Mouse (Mus musculus) intestine, embryonic 16.5 days (tissue): Measurements from ENCODE around the gene Rmdn2. TPM values are rescaled to one million over a fixed set of nuclear protein-coding genes. Genes with fewer than 3 reads are reported as not detected.

Experiments used
- ATAC-seq: fragments of 200-750 bp; cut with Nextera tagmentation; 2 replicates; pipeline ENCODE4 v1.8.0; 2017; ENCODE audit warnings: moderate TSS enrichment, moderate library complexity
- H3K27ac ChIP-seq: fragments of 300-500 bp; sonication (generic); 2 replicates; pipeline ENCODE4 v1.5.1; 2014; ENCODE audit warnings: mild to moderate bottlenecking, low read length
- H3K27me3 ChIP-seq: fragments of 300-500 bp; sonication (generic); replicated peaks from 2 replicates; pipeline ENCODE4 v1.6.1; 2014; ENCODE audit warnings: low read length, control low read depth, mixed read lengths; ENCODE audit not compliant: control insufficient read depth, insufficient read depth
- H3K36me3 ChIP-seq: fragments of 300-500 bp; sonication (generic); 2 replicates; pipeline ENCODE4 v1.6.1; 2014; ENCODE audit warnings: low read length, control low read depth; ENCODE audit not compliant: control insufficient read depth, insufficient read depth
- H3K4me1 ChIP-seq: fragments of 300-500 bp; sonication (generic); 2 replicates; pipeline ENCODE4 v1.6.1; 2014; ENCODE audit warnings: low read length, control low read depth, mixed read lengths; ENCODE audit not compliant: control insufficient read depth, insufficient read depth
- H3K4me2 ChIP-seq: fragments of 300-500 bp; sonication (generic); 2 replicates; pipeline ENCODE4 v1.6.1; 2014; ENCODE audit warnings: low read depth, low read length, control low read depth
- H3K4me3 ChIP-seq: fragments of 300-500 bp; sonication (generic); 2 replicates; pipeline ENCODE4 v1.5.1; 2014; ENCODE audit warnings: mild to moderate bottlenecking, low read length
- H3K9ac ChIP-seq: fragments of 300-500 bp; sonication (generic); 2 replicates; pipeline ENCODE4 v1.6.1; 2014; ENCODE audit warnings: low read depth, low read length
- H3K9me3 ChIP-seq: fragments of 300-500 bp; sonication (generic); 2 replicates; pipeline ENCODE4 v1.6.1; 2016; ENCODE audit warnings: low read length, control low read depth; ENCODE audit not compliant: control insufficient read depth
- WGBS: fragments of 180-500 bp; shearing (Covaris S2); extraction: QIAGEN DNeasy Blood & Tissue Kit; methylation state at CpG from one replicate; pipeline ENCODE4 v1.1.7; 2014; 5-methylcytosine and 5-hydroxymethylcytosine counted together
- polyA plus RNA-seq: library from polyadenylated mRNA; unstranded; fragments of >200 nt; fragmentation: Nextera tagmentation; extraction: Ambion mirVana; gene quantifications from 2 replicates; pipeline ENCODE4 v1.2.1, GENCODE M21; 2015

The Rmdn2 gene
- polyA plus RNA-seq, 1 experiment from 2014 or later = 8.6 TPM

GRCm38 (mm10) chr17:79626241-79626816 lies 14.7 kb downstream of the Rmdn2 start:
- WGBS = 80% methylated on average over 12 of the region's 12 CpGs

DNA sequence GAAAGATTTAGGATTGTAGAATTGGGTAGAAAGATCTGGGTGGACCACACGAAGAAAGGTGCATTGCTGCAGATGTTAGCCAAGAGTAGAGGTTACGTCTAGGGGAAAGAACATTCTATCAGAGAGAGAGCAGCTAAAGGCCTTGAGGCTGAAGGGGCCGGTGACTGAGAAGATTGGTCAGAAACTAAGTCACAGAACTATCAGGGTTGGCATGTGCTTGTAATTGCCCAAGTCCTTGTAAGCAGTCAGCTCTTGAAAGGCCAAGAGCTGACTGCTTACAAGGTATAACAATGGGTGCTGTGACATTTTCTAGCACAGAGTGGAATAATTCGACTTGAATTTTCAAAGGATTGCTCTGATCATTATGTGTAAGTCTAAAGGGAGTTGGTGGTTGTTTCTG lies 38.2 kb downstream of the Rmdn2 start:
- no peak for ATAC-seq
- Histone ChIP-seq H3K4me2 (no peak overlapping the region), H3K4me1 (no peaks in the 10 kb centered on the region), H3K36me3 (no peaks in the 10 kb centered on the region), H3K4me3 (no peak overlapping the region), H3K27ac (no peak overlapping the region), H3K9ac (no peak overlapping the region), H3K9me3 (no peaks in the 10 kb centered on the region), H3K27me3 (no peaks in the 10 kb centered on the region)
- 88% methylated on average over 4 of the region's 4 CpGs for WGBS

More at GRCm38 (mm10) chr17:79626241-79626816, 14.7 kb downstream of the Rmdn2 start:
- Histone ChIP-seq H3K4me3 (no peak overlapping the region), H3K36me3 (no peaks in the 10 kb centered on the region), H3K9me3 (no peaks in the 10 kb centered on the region), H3K27me3 (no peaks in the 10 kb centered on the region), H3K27ac (no peak overlapping the region), H3K4me2 (no peak overlapping the region), H3K4me1 (no peaks in the 10 kb centered on the region), H3K9ac (no peak overlapping the region)
- no peak for ATAC-seq

- Histone ChIP-seq H3K27me3 (no peaks in the 10 kb centered on the region), H3K4me1 (no peaks in the 10 kb centered on the region), H3K36me3 (no peaks in the 10 kb centered on the region), H3K9ac (no peak overlapping the region), H3K27ac (no peak overlapping the region), H3K9me3 (no peaks in the 10 kb centered on the region), H3K4me2 (no peak overlapping the region), H3K4me3 (no peak overlapping the region)
- no peak for ATAC-seq
- 95% methylated on average over 5 of the region's 5 CpGs for WGBS
Observed at GRCm38 (mm10) chr17:79650297-79650696, 38.6 kb downstream of the Rmdn2 start.

- no peaks in the 10 kb centered on the region for H3K4me1 ChIP-seq
- H3K4me3 ChIP-seq = no peak overlapping the region
- H3K9me3 ChIP-seq = no peaks in the 10 kb centered on the region
- H3K27ac ChIP-seq = no peak overlapping the region
- ATAC-seq = no peak
- WGBS = 57% methylated on average over 1 of the region's 1 CpGs
- H3K4me2 ChIP-seq = no peak overlapping the region
- no peaks in the 10 kb centered on the region for H3K27me3 ChIP-seq
- no peaks in the 10 kb centered on the region for H3K36me3 ChIP-seq
- no peak overlapping the region for H3K9ac ChIP-seq
Observed at GRCm38 (mm10) chr17:79653171-79653570, 41.5 kb downstream of the Rmdn2 start.

- no peak for ATAC-seq
- H3K9ac ChIP-seq = no peak overlapping the region
- H3K4me2 ChIP-seq = no peak overlapping the region
- H3K27me3 ChIP-seq = no peaks in the 10 kb centered on the region
- no peak overlapping the region for H3K4me3 ChIP-seq
- no peak overlapping the region for H3K27ac ChIP-seq
- 72% methylated on average over 3 of the region's 3 CpGs for WGBS
- no peaks in the 10 kb centered on the region for H3K9me3 ChIP-seq
- H3K36me3 ChIP-seq = no peaks in the 10 kb centered on the region
- no peaks in the 10 kb centered on the region for H3K4me1 ChIP-seq
Observed at GRCm38 (mm10) chr17:79654187-79654586, 42.5 kb downstream of the Rmdn2 start.

DNA sequence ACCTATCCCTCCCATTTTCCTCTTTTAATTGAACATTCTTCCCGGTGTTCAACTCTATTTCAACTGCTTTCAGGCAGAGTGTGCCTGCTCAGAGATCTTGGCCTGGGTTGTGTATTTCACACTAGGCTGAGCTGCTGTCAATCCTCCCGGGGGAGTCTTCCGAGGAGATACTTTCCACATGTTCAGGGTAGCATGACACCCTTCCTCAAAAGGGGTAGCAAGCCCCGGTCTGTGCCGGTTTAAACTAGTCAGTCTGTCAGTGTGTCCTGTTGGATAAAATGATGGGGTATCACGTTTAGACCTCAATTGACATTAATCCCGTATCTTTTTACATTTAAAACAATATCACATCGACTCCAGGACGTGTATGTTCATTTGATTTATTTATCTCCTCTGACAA lies 46.1 kb downstream of the Rmdn2 start:
- Histone ChIP-seq H3K27ac (no peak overlapping the region), H3K4me1 (no peaks in the 10 kb centered on the region), H3K4me2 (no peak overlapping the region), H3K9ac (no peak overlapping the region), H3K9me3 (no peaks in the 10 kb centered on the region), H3K27me3 (no peaks in the 10 kb centered on the region), H3K4me3 (no peak overlapping the region), H3K36me3 (no peaks in the 10 kb centered on the region)
- no peak for ATAC-seq
- WGBS = 69% methylated on average over 9 of the region's 9 CpGs

- no peaks in the 10 kb centered on the region for H3K36me3 ChIP-seq
- H3K4me1 ChIP-seq = no peaks in the 10 kb centered on the region
- H3K4me2 ChIP-seq = no peak overlapping the region
- no peaks in the 10 kb centered on the region for H3K27me3 ChIP-seq
- H3K9me3 ChIP-seq = no peaks in the 10 kb centered on the region
- ATAC-seq = peak; percentile 72; the same call in 1 of the 2 replicates
- H3K27ac ChIP-seq = no peak overlapping the region
- no peak overlapping the region for H3K9ac ChIP-seq
- no peak overlapping the region for H3K4me3 ChIP-seq
- WGBS = 52% methylated on average over 3 of the region's 3 CpGs
Observed at GRCm38 (mm10) chr17:79658452-79658851, 46.8 kb downstream of the Rmdn2 start.

DNA sequence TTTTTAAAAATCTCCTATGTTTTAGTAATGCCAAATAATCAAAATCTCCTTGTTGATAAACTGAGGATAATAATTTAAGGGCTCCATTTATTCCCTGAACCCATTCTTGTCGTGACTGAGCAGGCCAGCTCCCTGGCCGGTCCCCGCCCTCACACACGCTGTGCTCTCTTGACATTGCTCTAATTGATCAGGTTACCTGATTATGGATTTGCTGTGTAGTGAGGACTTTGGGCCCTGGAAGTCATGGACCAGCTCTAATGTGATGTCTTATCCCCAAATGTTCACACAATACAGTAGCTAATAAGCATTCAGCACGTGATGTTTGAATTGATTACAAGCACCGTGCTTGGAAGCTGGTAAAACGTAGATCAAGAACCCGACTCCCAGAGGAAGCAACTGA lies 47.2 kb downstream of the Rmdn2 start:
- no peaks in the 10 kb centered on the region for H3K36me3 ChIP-seq
- H3K27me3 ChIP-seq = no peaks in the 10 kb centered on the region
- no peak for ATAC-seq
- H3K4me1 ChIP-seq = no peaks in the 10 kb centered on the region
- H3K4me2 ChIP-seq = no peak overlapping the region
- H3K9ac ChIP-seq = no peak overlapping the region
- H3K9me3 ChIP-seq = no peaks in the 10 kb centered on the region
- 71% methylated on average over 8 of the region's 8 CpGs for WGBS
- no peak overlapping the region for H3K27ac ChIP-seq
- H3K4me3 ChIP-seq = no peak overlapping the region

- WGBS = 43% methylated on average over 7 of the region's 7 CpGs
- H3K9ac ChIP-seq = no peak overlapping the region
- no peaks in the 10 kb centered on the region for H3K27me3 ChIP-seq
- no peak overlapping the region for H3K4me3 ChIP-seq
- no peaks in the 10 kb centered on the region for H3K9me3 ChIP-seq
- H3K27ac ChIP-seq = no peak overlapping the region
- no peak overlapping the region for H3K4me2 ChIP-seq
- no peaks in the 10 kb centered on the region for H3K36me3 ChIP-seq
- no peaks in the 10 kb centered on the region for H3K4me1 ChIP-seq
- ATAC-seq = no peak
Observed at GRCm38 (mm10) chr17:79661387-79661786, 49.7 kb downstream of the Rmdn2 start.

GRCm38 (mm10) chr17:79661848-79662247 lies 50.2 kb downstream of the Rmdn2 start:
- Histone ChIP-seq H3K4me1 (no peaks in the 10 kb centered on the region), H3K27ac (no peak overlapping the region), H3K4me3 (no peak overlapping the region), H3K27me3 (no peaks in the 10 kb centered on the region), H3K9ac (no peak overlapping the region), H3K36me3 (no peaks in the 10 kb centered on the region), H3K9me3 (no peaks in the 10 kb centered on the region), H3K4me2 (no peak overlapping the region)
- WGBS = 80% methylated on average over 9 of the region's 9 CpGs
- no peak for ATAC-seq
